Mouse (Mus musculus): Measurements from ENCODE around the gene Wnt16. TPM values are rescaled to one million over a fixed set of nuclear protein-coding genes. Genes with fewer than 3 reads are reported as not detected.
A peak's percentile ranks its signal among the peaks of the same experiment; 100 is the strongest.

Wnt16 gene
- total and polyA plus RNA-seq, 2 experiments from 2014 or later, result 0.69 to 1.0 TPM

DNA sequence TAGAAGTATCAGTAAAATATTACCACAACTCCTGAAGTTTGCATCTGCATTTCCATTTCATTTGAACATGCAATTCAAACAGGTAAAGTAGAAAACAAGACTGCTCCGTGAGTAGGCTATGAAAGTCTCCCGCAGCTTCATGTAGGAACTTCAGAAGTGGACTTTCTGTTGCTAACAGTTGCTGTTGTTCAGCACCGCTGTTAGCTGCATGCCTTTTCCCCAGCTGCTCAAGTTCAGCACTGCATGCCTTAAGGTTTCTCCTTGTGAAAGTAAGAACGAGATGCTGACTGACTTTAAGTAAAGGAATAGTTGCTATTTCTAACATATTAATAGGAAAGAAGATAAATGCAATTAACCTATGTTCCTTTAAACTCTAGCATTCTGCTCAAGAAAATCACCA is 4.0 kb downstream of the Wnt16 start:
- ATAC-seq (ENCODE audit: insufficient read depth, low read depth) (no peak), DNase-seq (ENCODE audit: low spot score) (no peak)
- WGBS, result 30% methylated on average over 4 of the region's 4 CpGs
- no peak overlapping the region for H3K9ac ChIP-seq (replicated peaks; ENCODE audit: low read depth, low read length)
- no peaks in the 10 kb centered on the region for H3K36me3 ChIP-seq (replicated peaks; ENCODE audit: control insufficient read depth, insufficient read depth, low read length)
- peaks cover 8% of the 10 kb centered on the region; the same call in 1 of the 2 replicates for H3K4me1 ChIP-seq (ENCODE audit: control insufficient read depth, insufficient read depth)
- H3K27ac ChIP-seq (ENCODE audit: low read depth), result no peak overlapping the region
- no peaks in the 10 kb centered on the region for H3K9me3 ChIP-seq (replicated peaks; ENCODE audit: control insufficient read depth, low read length)
- no peak overlapping the region for H3K4me2 ChIP-seq (ENCODE audit: low read depth, low read length)
- H3K27me3 ChIP-seq (ENCODE audit: control insufficient read depth, insufficient read depth, low read length), result peaks cover 39% of the 10 kb centered on the region
- no peak overlapping the region for H3K4me3 ChIP-seq (ENCODE audit: low read depth, low read length)
- TF ChIP-seq CTCF (IDR thresholded peaks at IDR 0.05; ENCODE audit: low read depth) (no peak), EP300 (IDR thresholded peaks at IDR 0.05; ENCODE audit: low read depth) (no peak)

DNA sequence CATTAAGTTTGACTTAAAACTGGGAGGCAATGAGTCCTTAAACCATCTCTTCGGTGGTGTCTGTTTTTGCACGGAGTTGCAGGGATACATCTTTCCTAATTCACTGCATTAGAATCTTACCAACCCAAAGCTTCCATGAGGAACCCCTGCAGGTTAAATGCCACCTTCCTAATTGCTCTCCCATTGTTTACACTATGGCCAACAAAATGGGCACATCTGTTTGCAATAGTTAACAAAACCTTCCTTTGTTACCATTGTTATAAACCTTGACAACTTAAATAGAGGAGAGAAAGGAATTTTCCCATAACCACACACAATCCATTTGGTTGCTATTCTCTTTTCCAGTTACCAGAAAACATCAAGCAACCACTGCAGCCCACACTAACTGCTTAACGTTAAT is 5.9 kb downstream of the Wnt16 start:
- no peak overlapping the region for H3K4me2 ChIP-seq (ENCODE audit: low read depth, low read length)
- no peak overlapping the region for H3K9ac ChIP-seq (replicated peaks; ENCODE audit: low read depth, low read length)
- DNase-seq (ENCODE audit: low spot score) (no peak), ATAC-seq (ENCODE audit: insufficient read depth, low read depth) (no peak)
- TF ChIP-seq EP300 (IDR thresholded peaks at IDR 0.05; ENCODE audit: low read depth) (no peak), CTCF (IDR thresholded peaks at IDR 0.05; ENCODE audit: low read depth) (no peak)
- H3K4me3 ChIP-seq (ENCODE audit: low read depth, low read length), result no peak overlapping the region
- peaks cover 21% of the 10 kb centered on the region for H3K27me3 ChIP-seq (ENCODE audit: control insufficient read depth, insufficient read depth, low read length)
- peaks cover 2% of the 10 kb centered on the region; the same call in 1 of the 2 replicates for H3K4me1 ChIP-seq (ENCODE audit: control insufficient read depth, insufficient read depth)
- no peaks in the 10 kb centered on the region for H3K9me3 ChIP-seq (replicated peaks; ENCODE audit: control insufficient read depth, low read length)
- H3K27ac ChIP-seq (ENCODE audit: low read depth), result no peak overlapping the region
- no peaks in the 10 kb centered on the region for H3K36me3 ChIP-seq (replicated peaks; ENCODE audit: control insufficient read depth, insufficient read depth, low read length)
- WGBS, result 72% methylated on average over 3 of the region's 3 CpGs

DNA sequence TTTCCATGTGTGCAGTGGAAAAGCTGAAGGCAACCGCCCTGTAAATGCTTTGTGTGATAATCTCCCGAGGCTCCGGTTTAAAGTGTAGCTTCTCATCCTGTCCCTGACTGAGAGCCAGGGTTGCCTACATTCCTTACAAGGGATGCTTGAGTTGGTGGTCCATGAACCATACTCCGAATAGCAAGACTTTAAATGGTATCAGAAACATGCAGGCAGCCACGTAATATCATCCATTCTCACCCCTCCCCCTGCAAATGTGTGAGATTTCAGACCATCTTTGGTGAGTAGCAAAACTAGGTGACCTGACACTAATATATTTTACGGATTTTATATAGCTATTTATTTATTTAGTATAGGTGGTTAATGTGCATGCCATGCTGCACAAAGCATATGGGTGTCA is 9.0 kb downstream of the Wnt16 start:
- TF ChIP-seq EP300 (IDR thresholded peaks at IDR 0.05; ENCODE audit: low read depth) (no peak), CTCF (IDR thresholded peaks at IDR 0.05; ENCODE audit: low read depth) (no peak)
- Histone ChIP-seq H3K4me3 (ENCODE audit: low read depth, low read length) (no peak overlapping the region), H3K36me3 (replicated peaks; ENCODE audit: control insufficient read depth, insufficient read depth, low read length) (no peaks in the 10 kb centered on the region), H3K27me3 (ENCODE audit: control insufficient read depth, insufficient read depth, low read length) (peaks cover 3% of the 10 kb centered on the region; the same call in 1 of the 2 replicates), H3K4me2 (ENCODE audit: low read depth, low read length) (no peak overlapping the region), H3K4me1 (ENCODE audit: control insufficient read depth, insufficient read depth) (no peaks in the 10 kb centered on the region), H3K27ac (ENCODE audit: low read depth) (no peak overlapping the region), H3K9me3 (replicated peaks; ENCODE audit: control insufficient read depth, low read length) (no peaks in the 10 kb centered on the region), H3K9ac (replicated peaks; ENCODE audit: low read depth, low read length) (no peak overlapping the region)
- DNase-seq (ENCODE audit: low spot score) (no peak), ATAC-seq (ENCODE audit: insufficient read depth, low read depth) (no peak)
- WGBS, result 69% methylated on average over 6 of the region's 6 CpGs

DNA sequence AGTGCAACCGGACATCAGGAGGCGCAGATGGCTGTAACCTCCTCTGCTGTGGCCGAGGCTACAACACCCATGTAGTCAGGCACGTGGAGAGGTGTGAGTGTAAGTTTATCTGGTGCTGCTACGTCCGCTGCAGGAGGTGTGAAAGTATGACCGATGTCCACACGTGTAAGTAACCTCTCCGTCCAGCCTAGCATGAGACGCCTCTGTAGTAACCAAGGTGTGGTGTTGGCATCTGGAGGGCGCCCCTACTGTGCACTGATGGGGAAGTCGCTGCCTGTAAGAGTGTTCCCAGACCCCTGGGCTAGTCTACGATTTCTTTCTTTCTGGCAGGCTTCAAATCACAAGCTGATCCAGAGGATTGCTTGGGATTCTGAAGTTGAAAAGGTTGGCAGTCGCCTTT is 10.0 kb downstream of the Wnt16 start:
- ATAC-seq (ENCODE audit: insufficient read depth, low read depth) (peak; percentile 27; the same call in 1 of the 2 replicates), DNase-seq (ENCODE audit: low spot score) (no peak)
- Histone ChIP-seq H3K36me3 (replicated peaks; ENCODE audit: control insufficient read depth, insufficient read depth, low read length) (no peaks in the 10 kb centered on the region), H3K4me2 (ENCODE audit: low read depth, low read length) (no peak overlapping the region), H3K9me3 (replicated peaks; ENCODE audit: control insufficient read depth, low read length) (no peaks in the 10 kb centered on the region), H3K27ac (ENCODE audit: low read depth) (no peak overlapping the region), H3K27me3 (ENCODE audit: control insufficient read depth, insufficient read depth, low read length) (peaks cover 3% of the 10 kb centered on the region; the same call in 1 of the 2 replicates), H3K4me3 (ENCODE audit: low read depth, low read length) (no peak overlapping the region), H3K9ac (replicated peaks; ENCODE audit: low read depth, low read length) (no peak overlapping the region), H3K4me1 (ENCODE audit: control insufficient read depth, insufficient read depth) (no peaks in the 10 kb centered on the region)
- no peak for TF ChIP-seq EP300 (IDR thresholded peaks at IDR 0.05; ENCODE audit: low read depth)
- TF ChIP-seq CTCF (IDR thresholded peaks at IDR 0.05; ENCODE audit: low read depth), result no peak
- 47% methylated on average over 14 of the region's 14 CpGs for WGBS

DNA sequence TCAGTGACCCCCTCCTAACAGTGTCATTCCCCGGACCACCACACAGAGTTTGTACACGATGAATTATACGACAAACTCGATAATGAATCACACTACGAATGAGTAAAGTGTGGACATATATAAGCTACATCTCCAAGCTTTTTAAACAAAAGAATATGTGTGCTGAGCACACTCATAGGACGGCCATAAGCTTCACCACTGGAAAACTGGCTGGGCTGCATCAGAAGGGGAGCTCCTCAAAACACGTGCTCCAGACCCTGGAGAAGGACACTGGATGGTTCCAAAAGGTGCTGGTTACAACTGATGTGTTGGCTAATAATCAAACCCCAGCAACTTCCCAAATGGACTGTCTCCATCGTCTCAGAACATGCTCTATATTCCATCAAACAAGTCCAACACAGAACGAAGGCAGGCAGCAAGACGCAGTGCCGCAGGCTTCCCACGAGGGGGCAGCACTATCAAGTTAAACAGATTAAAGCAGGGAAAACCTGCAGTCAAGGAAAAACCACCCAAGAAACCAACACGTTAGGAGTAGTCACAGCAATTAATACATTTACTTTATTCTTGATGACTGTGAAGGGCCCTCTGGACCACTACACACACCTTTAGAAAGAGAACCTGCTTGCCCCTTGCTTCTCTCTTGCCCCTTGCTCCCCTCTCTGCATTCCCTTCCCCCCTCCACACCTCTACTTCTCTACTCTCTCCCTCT is 37.5 kb downstream of the Wnt16 start:
- no peak overlapping the region for H3K27ac ChIP-seq (ENCODE audit: low read depth)
- H3K9me3 ChIP-seq (replicated peaks; ENCODE audit: control insufficient read depth, low read length), result no peaks in the 10 kb centered on the region
- peak; percentile 50 for DNase-seq (ENCODE audit: low spot score)
- H3K4me3 ChIP-seq (ENCODE audit: low read depth, low read length), result no peak overlapping the region
- ATAC-seq (ENCODE audit: insufficient read depth, low read depth), result peak; percentile 14; the same call in 1 of the 2 replicates
- TF ChIP-seq CTCF (IDR thresholded peaks at IDR 0.05; ENCODE audit: low read depth) (peak; percentile 87), EP300 (IDR thresholded peaks at IDR 0.05; ENCODE audit: low read depth) (no peak)
- H3K4me2 ChIP-seq (ENCODE audit: low read depth, low read length), result no peak overlapping the region
- no peaks in the 10 kb centered on the region for H3K27me3 ChIP-seq (ENCODE audit: control insufficient read depth, insufficient read depth, low read length)
- H3K9ac ChIP-seq (replicated peaks; ENCODE audit: low read depth, low read length), result no peak overlapping the region
- H3K4me1 ChIP-seq (ENCODE audit: control insufficient read depth, insufficient read depth), result peaks cover 6% of the 10 kb centered on the region; the same call in 1 of the 2 replicates
- peaks cover 14% of the 10 kb centered on the region for H3K36me3 ChIP-seq (replicated peaks; ENCODE audit: control insufficient read depth, insufficient read depth, low read length)
- WGBS, result 57% methylated on average over 13 of the region's 13 CpGs

Measured in heart, postnatal 0 days (tissue).